Mouse (Mus musculus) 3134 (cell line): ENCODE measurements around the gene Gpr45.

ENCODE experiments used
- DNase-seq: peaks from one replicate; pipeline ENCODE4 v3.0.0-alpha.2; 2011; ENCODE audit warnings: low spot score; ENCODE audit not compliant: insufficient read length; ENCODE audit errors: extremely low read depth

Gene Gpr45

GRCm38 (mm10) chr1:43045204-43045982 lies 92.7 kb downstream of the Gpr45 start:
- DNase-seq: no peak

GRCm38 (mm10) chr1:43046990-43047389 lies 94.3 kb downstream of the Gpr45 start:
- no peak for DNase-seq

GRCm38 (mm10) chr1:43047811-43048210 lies 95.1 kb downstream of the Gpr45 start:
- no peak for DNase-seq

- no peak for DNase-seq
Measured at GRCm38 (mm10) chr1:43051903-43052302, 99.2 kb downstream of the Gpr45 start.

GRCm38 (mm10) chr1:43065615-43066310 lies 113.1 kb downstream of the Gpr45 start:
- DNase-seq: peak; percentile 21

GRCm38 (mm10) chr1:43066573-43066972 lies 113.9 kb downstream of the Gpr45 start:
- no peak for DNase-seq

GRCm38 (mm10) chr1:43067551-43067950 lies 114.9 kb downstream of the Gpr45 start:
- DNase-seq: no peak

- DNase-seq: no peak
Measured at GRCm38 (mm10) chr1:43070726-43071125, 118.1 kb downstream of the Gpr45 start.

GRCm38 (mm10) chr1:43072028-43072427 lies 119.4 kb downstream of the Gpr45 start:
- DNase-seq: no peak

- no peak for DNase-seq
Measured at GRCm38 (mm10) chr1:43072561-43072960, 119.9 kb downstream of the Gpr45 start.

GRCm38 (mm10) chr1:43074791-43075190 lies 122.1 kb downstream of the Gpr45 start:
- no peak for DNase-seq

- DNase-seq: no peak
Measured at GRCm38 (mm10) chr1:43078124-43078523, 125.5 kb downstream of the Gpr45 start.

- DNase-seq: no peak
Measured at GRCm38 (mm10) chr1:43082946-43083345, 130.3 kb downstream of the Gpr45 start.
